Mouse (Mus musculus): ENCODE data around the gene Dennd4a.

GRCm38 (mm10) chr9:64930256-64930655 is 119.1 kb downstream of the Dennd4a start:
- no peak for TF ChIP-seq CTCF (IDR thresholded peaks at IDR 0.05)
- TF ChIP-seq EP300 (IDR thresholded peaks at IDR 0.05) = peak; percentile 45; the same call in 1 of the 2 replicates
